Mouse (Mus musculus): ENCODE results near the gene Crybb1.

GRCm38 (mm10) chr5:112302310-112302709 is 46.7 kb downstream of the Crybb1 start:
- no peak for TF ChIP-seq GATA1 (IDR thresholded peaks at IDR 0.05; ENCODE audit: borderline replicate concordance, low read length)
- TF ChIP-seq FLI1 (IDR thresholded peaks at IDR 0.05; ENCODE audit: low read length), result no peak
